Mouse (Mus musculus) neural tube, embryonic 14.5 days (tissue): ENCODE results near the gene Klk1b9. TPM values are rescaled to one million over a fixed set of nuclear protein-coding genes. Genes with fewer than 3 reads are reported as not detected.

Experiments
- ATAC-seq: fragments of 200-750 bp; cut with Nextera tagmentation; 2 replicates; pipeline ENCODE4 v1.8.0; 2017; ENCODE audit warnings: low read depth, mild to moderate bottlenecking, moderate TSS enrichment, moderate library complexity
- H3K27ac ChIP-seq: fragments of 300-500 bp; sonication (generic); 2 replicates; pipeline ENCODE4 v1.5.1; 2014; ENCODE audit warnings: low read depth, mild to moderate bottlenecking, control low read depth, low read length, moderate library complexity, mixed read lengths
- H3K27me3 ChIP-seq: fragments of 300-500 bp; sonication (generic); 2 replicates; pipeline ENCODE4 v1.6.1; 2014; ENCODE audit warnings: low read length; ENCODE audit not compliant: control insufficient read depth, insufficient read depth
- H3K36me3 ChIP-seq: fragments of 300-500 bp; sonication (generic); 2 replicates; pipeline ENCODE4 v1.6.1; 2014; ENCODE audit warnings: low read length, mixed read lengths; ENCODE audit not compliant: control insufficient read depth, insufficient read depth
- H3K4me1 ChIP-seq: fragments of 300-500 bp; sonication (generic); 2 replicates; pipeline ENCODE4 v1.6.1; 2014; ENCODE audit warnings: low read length; ENCODE audit not compliant: control insufficient read depth, insufficient read depth
- H3K4me2 ChIP-seq: fragments of 300-500 bp; sonication (generic); 2 replicates; pipeline ENCODE4 v1.6.1; 2014; ENCODE audit warnings: mild to moderate bottlenecking, low read depth, low read length, control low read depth
- H3K4me3 ChIP-seq: fragments of 300-500 bp; sonication (generic); 2 replicates; pipeline ENCODE4 v1.5.1; 2014; ENCODE audit warnings: low read depth, low read length, control low read depth, mixed read lengths
- H3K9ac ChIP-seq: fragments of 300-500 bp; sonication (generic); replicated peaks from 2 replicates; pipeline ENCODE4 v1.6.1; 2014; ENCODE audit warnings: low read depth, mild to moderate bottlenecking, control low read depth, low read length, mixed read lengths
- H3K9me3 ChIP-seq: fragments of 300-500 bp; sonication (generic); 2 replicates; pipeline ENCODE4 v1.6.1; 2016; ENCODE audit warnings: low read length; ENCODE audit not compliant: control insufficient read depth
- WGBS: fragments of 180-500 bp; shearing (Covaris S2); extraction: QIAGEN DNeasy Blood & Tissue Kit; methylation state at CpG from one replicate; pipeline ENCODE4 v1.1.7; 2014; 5-methylcytosine and 5-hydroxymethylcytosine counted together
- polyA plus RNA-seq: library from polyadenylated mRNA; unstranded; fragments of >200 nt; fragmentation: Nextera tagmentation; extraction: Ambion mirVana; gene quantifications from 2 replicates; pipeline ENCODE4 v1.2.1, GENCODE M21; 2014

Klk1b9 gene
- polyA plus RNA-seq, 1 experiment from 2014 or later = not detected

GRCm38 (mm10) chr7:44015071-44015470 lies 39.2 kb downstream of the Klk1b9 start:
- Histone ChIP-seq H3K36me3 (no peaks in the 10 kb centered on the region), H3K4me3 (no peak overlapping the region), H3K4me1 (no peaks in the 10 kb centered on the region), H3K27me3 (no peaks in the 10 kb centered on the region), H3K4me2 (no peak overlapping the region), H3K27ac (no peak overlapping the region), H3K9me3 (no peaks in the 10 kb centered on the region), H3K9ac (no peak overlapping the region)
- ATAC-seq = no peak
- 83% methylated on average over 5 of the region's 5 CpGs for WGBS

Other genes starting within 250 kb of the Klk1b9 start
- gene Klk12, start 207.2 kb upstream of the Klk1b9 start, polyA plus RNA-seq = not detected in 2 replicates
- not detected in 2 replicates for gene Klk11, start 201.5 kb upstream of the Klk1b9 start, polyA plus RNA-seq
- not detected in 2 replicates for gene Klk10, start 195.0 kb upstream of the Klk1b9 start, polyA plus RNA-seq
- not detected in 2 replicates for gene Klk9, start 184.2 kb upstream of the Klk1b9 start, polyA plus RNA-seq
- gene Klk8, start 178.5 kb upstream of the Klk1b9 start, polyA plus RNA-seq = 7.6 and 8.6 TPM in 2 replicates
- not detected in 2 replicates for gene Klk7, start 164.8 kb upstream of the Klk1b9 start, polyA plus RNA-seq
- not detected in 2 replicates for gene Klk6, start 151.6 kb upstream of the Klk1b9 start, polyA plus RNA-seq
- gene Klk5, start 134.1 kb upstream of the Klk1b9 start, polyA plus RNA-seq = not detected in 2 replicates
- gene Klk4, start 94.9 kb upstream of the Klk1b9 start, polyA plus RNA-seq = 0.50 and 0.66 TPM in 2 replicates
- gene Klk15, start 42.3 kb upstream of the Klk1b9 start, polyA plus RNA-seq = not detected in 2 replicates
- gene Klk1b8, start 25.4 kb upstream of the Klk1b9 start, polyA plus RNA-seq = not detected in 2 replicates
- gene Klk1b1, start 9.3 kb upstream of the Klk1b9 start, polyA plus RNA-seq = not detected in 2 replicates
- not detected in 2 replicates for gene Klk1b11, start 19.8 kb downstream of the Klk1b9 start, polyA plus RNA-seq
- gene Klk1b26, start 36.1 kb downstream of the Klk1b9 start, polyA plus RNA-seq = not detected in 2 replicates
- gene Klk1b27, start 76.2 kb downstream of the Klk1b9 start, polyA plus RNA-seq = not detected in 2 replicates
- not detected in 2 replicates for gene Klk1b21, start 126.3 kb downstream of the Klk1b9 start, polyA plus RNA-seq
- gene Klk1b22, start 136.6 kb downstream of the Klk1b9 start, polyA plus RNA-seq = not detected in 2 replicates
- gene Klk1b16, start 160.7 kb downstream of the Klk1b9 start, polyA plus RNA-seq = not detected in 2 replicates
- gene Klk1b24, start 212.2 kb downstream of the Klk1b9 start, polyA plus RNA-seq = not detected in 2 replicates
- not detected in 2 replicates for gene Klk1b3, start 222.1 kb downstream of the Klk1b9 start, polyA plus RNA-seq
- gene Klk1b4, start 231.4 kb downstream of the Klk1b9 start, polyA plus RNA-seq = not detected in 2 replicates
- gene Klk1b5, start 239.9 kb downstream of the Klk1b9 start, polyA plus RNA-seq = not detected in 2 replicates
- not detected in 2 replicates for gene Klk1, start 249.3 kb downstream of the Klk1b9 start, polyA plus RNA-seq